ENCODE assay signal across 8 mouse cellular contexts in the genomic region with DNA sequence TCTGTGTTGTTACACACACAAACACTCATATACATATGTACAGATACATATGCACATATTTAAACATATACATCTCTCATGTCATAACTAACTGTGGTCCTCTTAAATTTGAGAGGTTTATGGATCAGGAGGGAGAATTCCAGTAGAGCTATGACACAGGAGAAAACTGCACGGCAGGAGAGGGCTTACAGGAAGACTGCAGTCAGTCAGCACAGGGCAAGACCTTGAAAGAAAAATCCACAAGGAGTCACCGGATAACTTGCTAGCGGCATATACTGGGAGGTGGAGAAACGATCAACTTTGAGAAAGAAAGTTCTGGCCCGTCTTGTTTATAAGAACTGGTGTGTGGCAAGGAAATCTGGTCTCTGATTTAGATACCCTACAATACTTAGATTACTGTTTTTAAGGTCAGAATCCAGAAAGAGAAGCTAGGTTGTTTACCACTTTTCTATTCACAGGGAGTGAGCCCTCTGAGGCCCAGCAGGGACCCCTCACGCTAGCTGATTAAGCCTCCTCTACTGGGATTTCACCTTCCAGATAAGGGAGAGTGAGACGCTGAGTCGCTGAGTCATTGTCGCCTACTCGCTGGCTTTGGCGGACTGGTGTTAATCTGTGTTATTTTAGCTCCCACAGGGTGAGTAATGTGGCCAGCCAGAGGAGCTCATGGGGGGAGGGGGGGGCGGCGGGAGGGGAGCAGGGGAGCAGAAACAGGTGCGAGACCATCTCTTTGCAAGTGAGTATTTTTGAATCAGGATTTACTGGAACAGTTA. TPM values are rescaled to one million over a fixed set of nuclear protein-coding genes. Genes with fewer than 3 reads are reported as not detected.
DNase-seq lines count a peak whose midpoint lies in the region; ATAC-seq and TF ChIP-seq lines count a peak whose summit lies in the region.

No protein-coding gene starts in this region.

- WGBS in heart, embryonic 10.5 days: 3% methylated on average over 14 of the region's 14 CpGs
- 4% methylated on average over 14 of the region's 14 CpGs for WGBS in kidney, postnatal 0 days
- WGBS in lung, adult 2 months: 8% methylated on average over 14 of the region's 14 CpGs

- no peaks in the 10 kb centered on the region for H3K27me3 ChIP-seq in testis, adult 2 months (ENCODE audit: control insufficient read depth, insufficient read depth, low read length)
- no peaks in the 10 kb centered on the region for H3K27me3 ChIP-seq in heart, embryonic 10.5 days (ENCODE audit: insufficient read depth, poor library complexity, severe bottlenecking)
- H3K27me3 ChIP-seq in kidney, postnatal 0 days (ENCODE audit: insufficient read depth, low read length): no peaks in the 10 kb centered on the region

- no peak for TF ChIP-seq POLR2A in testis, adult 2 months (IDR thresholded peaks at IDR 0.05; ENCODE audit: control insufficient read depth, low read depth, low read length)
- TF ChIP-seq POLR2A in lung, adult 2 months (IDR thresholded peaks at IDR 0.05; ENCODE audit: borderline replicate concordance, extremely low read depth, low read depth, low read length): no peak

- H3K4me1 ChIP-seq in testis, adult 2 months (ENCODE audit: control insufficient read depth, insufficient read depth, low read length): no peaks in the 10 kb centered on the region; the same call in 1 of the 2 replicates
- H3K4me1 ChIP-seq in heart, embryonic 10.5 days: peaks cover 18% of the 10 kb centered on the region
- H3K4me1 ChIP-seq in kidney, postnatal 0 days (replicated peaks; ENCODE audit: insufficient read depth, low read length): peaks cover 5% of the 10 kb centered on the region; the same call in 1 of the 2 replicates
- peaks cover 6% of the 10 kb centered on the region for H3K4me1 ChIP-seq in lung, adult 2 months (ENCODE audit: control insufficient read depth, insufficient read depth, low read length)

- H3K36me3 ChIP-seq in testis, adult 2 months (ENCODE audit: control insufficient read depth, insufficient read depth, low read length): no peaks in the 10 kb centered on the region
- no peaks in the 10 kb centered on the region for H3K36me3 ChIP-seq in heart, embryonic 10.5 days
- no peaks in the 10 kb centered on the region for H3K36me3 ChIP-seq in kidney, postnatal 0 days (ENCODE audit: insufficient read depth, low read length)

- H3K4me3 ChIP-seq in testis, adult 2 months (ENCODE audit: control insufficient read depth, low read depth, low read length): no peak overlapping the region
- peak overlapping the region; percentile 27 for H3K4me3 ChIP-seq in heart, embryonic 10.5 days
- H3K4me3 ChIP-seq in kidney, postnatal 0 days (replicated peaks; ENCODE audit: low read depth, low read length): no peak overlapping the region
- no peak overlapping the region for H3K4me3 ChIP-seq in lung, adult 2 months (replicated peaks; ENCODE audit: extremely low read depth, low read depth, low read length)

- 0 out of 2 replicates have a peak overlapping the region, but pooled peaks have one; percentile 32 for H3K4me2 ChIP-seq in kidney, postnatal 0 days (ENCODE audit: low read length)

- TF ChIP-seq CTCF in testis, adult 2 months (IDR thresholded peaks at IDR 0.05; ENCODE audit: control insufficient read depth, insufficient read depth, insufficient replicate concordance, low read depth, low read length): no peak
- no peak for TF ChIP-seq CTCF in kidney, postnatal 0 days (IDR thresholded peaks at IDR 0.05; ENCODE audit: low read depth)
- no peak for TF ChIP-seq CTCF in lung, adult 2 months (IDR thresholded peaks at IDR 0.05; ENCODE audit: insufficient read depth, low read length)

- peak overlapping the region; percentile 68 for H3K27ac ChIP-seq in testis, adult 2 months (ENCODE audit: control insufficient read depth, insufficient read depth, low read depth, low read length)
- peak overlapping the region; percentile 67 for H3K27ac ChIP-seq in heart, embryonic 10.5 days
- no peak overlapping the region for H3K27ac ChIP-seq in kidney, postnatal 0 days

- H3K9ac ChIP-seq in kidney, postnatal 0 days (ENCODE audit: low read depth, low read length): no peak overlapping the region

- peak; percentile 72 for ATAC-seq in kidney, postnatal 0 days (replicated peaks; ENCODE audit: low FRiP score, low read depth)
- no peak for ATAC-seq in CD4-positive, CD25-positive, alpha-beta regulatory T cell, adult 4 months

- no peaks in the 10 kb centered on the region for H3K9me3 ChIP-seq in heart, embryonic 10.5 days
- no peaks in the 10 kb centered on the region for H3K9me3 ChIP-seq in kidney, postnatal 0 days (replicated peaks; ENCODE audit: low read length)

- no peak for DNase-seq in testis, postnatal 10 days (ENCODE audit: low spot score)
- peak; percentile 50 for DNase-seq in embryo, embryonic 11 days
- DNase-seq in heart, embryonic 10.5 days (ENCODE audit: low spot score): peak; percentile 93
- DNase-seq in kidney, postnatal 0 days (ENCODE audit: low spot score): peak; percentile 64
- peak; percentile 17 for DNase-seq in lung, adult 2 months
- peak; percentile 73 for DNase-seq in skeletal muscle tissue, adult 2 months (ENCODE audit: low read depth, low spot score)

RNA-seq across cellular contexts. Expression of gene Pdk4, which starts 53.6 kb away (rescaled TPM):
- 0.84 and 1.5 TPM in 2 replicates for polyA plus RNA-seq in testis, adult 2 months (2012; rRNA removed)
- 7.7 and 12.0 TPM in 2 replicates for polyA plus RNA-seq in heart, embryonic 10.5 days (2016; fragmentation: Nextera tagmentation; extraction: Ambion mirVana)
- 14.5 and 15.9 TPM in 2 replicates for polyA plus RNA-seq in kidney, postnatal 0 days (2015; fragmentation: Nextera tagmentation; extraction: Ambion mirVana)
- polyA plus RNA-seq in lung, adult 2 months (2012; rRNA removed): 18.0 and 36.6 TPM in 2 replicates
- polyA plus RNA-seq in CD4-positive, CD25-positive, alpha-beta regulatory T cell, adult 4 months (2017; shearing (Covaris generic)): not detected

RNA-seq across cellular contexts. Expression of gene Asb4, which starts 59.3 kb away (rescaled TPM):
- 25.4 and 36.5 TPM in 2 replicates for polyA plus RNA-seq in testis, adult 2 months (2012; rRNA removed)
- polyA plus RNA-seq in heart, embryonic 10.5 days (2016; fragmentation: Nextera tagmentation; extraction: Ambion mirVana): 60.7 and 132 TPM in 2 replicates
- 9.4 and 9.7 TPM in 2 replicates for polyA plus RNA-seq in kidney, postnatal 0 days (2015; fragmentation: Nextera tagmentation; extraction: Ambion mirVana)
- 0.26 and 0.89 TPM in 2 replicates for polyA plus RNA-seq in lung, adult 2 months (2012; rRNA removed)
- under 1 TPM in 1 of 2 experiments, not detected in 1; 0.40 TPM for polyA plus RNA-seq in CD4-positive, CD25-positive, alpha-beta regulatory T cell, adult 4 months (2017; shearing (Covaris generic))
